8 mouse cellular contexts compared by ENCODE assay signal in the genomic region with DNA sequence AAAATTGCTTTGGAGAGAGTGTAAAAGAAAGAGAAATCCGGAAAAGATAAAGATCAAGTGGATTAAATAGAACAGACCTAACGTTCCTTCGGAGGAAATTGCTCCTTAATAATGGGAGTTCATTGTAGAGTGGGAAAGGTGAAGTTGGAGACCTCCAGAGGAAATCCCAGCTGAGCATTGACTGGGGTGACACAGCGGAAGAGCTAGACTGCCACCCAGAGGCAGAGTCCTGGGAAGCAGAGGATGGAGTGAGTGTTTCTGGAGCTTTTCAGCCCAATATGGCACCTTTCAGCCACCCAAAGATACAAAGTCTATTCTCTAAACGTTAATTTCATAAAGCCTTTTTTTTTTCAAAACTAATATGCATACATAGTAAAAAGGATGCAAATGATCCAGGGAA.
A peak's percentile ranks its signal among the peaks of the same experiment; 100 is the strongest.
DNase-seq lines count a peak whose midpoint lies in the region; ATAC-seq and TF ChIP-seq lines count a peak whose summit lies in the region.

No protein-coding gene starts in this region.

- intact Hi-C loops in gastrocnemius, adult 2 months (cut with DNase I), result loop anchor here (2.0 kb wide), 1 partner anchor 243 kb away; no protein-coding TSS in a partner anchor

- no peak for ATAC-seq in erythroid progenitor cell, adult 5-6 weeks (replicated peaks; ENCODE audit: low FRiP score, poor library complexity, severe bottlenecking)

- no peak overlapping the region for H3K4me3 ChIP-seq in gastrocnemius, adult 2 months

- peak; percentile 61 for TF ChIP-seq CTCF in gastrocnemius, adult 2 months (IDR thresholded peaks at IDR 0.05)

- H3K27ac ChIP-seq in gastrocnemius, adult 2 months, result no peak overlapping the region

- DNase-seq in gastrocnemius, adult 2 months, result peak; percentile 19
- no peak for DNase-seq in gastrocnemius, postnatal 25 days
- DNase-seq in right cerebral cortex, adult 18-20 months, result peak; percentile 28
- DNase-seq in right cerebral cortex, postnatal 36 days (ENCODE audit: low spot score in 2 of 2), result no peak
- peak; percentile 11 to 39 for DNase-seq in kidney, adult 8-10 months
- peak; percentile 22 for DNase-seq in retina, postnatal 1 day
- DNase-seq in thymus, postnatal 0 days (ENCODE audit: low spot score), result no peak

Comparison
In these comparisons a context has a peak if more than half of its experiments do, and no peak if none do; other contexts are left out.
1. DNase-seq: peak in gastrocnemius, adult 2 months (single experiment), right cerebral cortex, adult 18-20 months (single experiment), kidney, adult 8-10 months (2 of 2) and retina, postnatal 1 day (single experiment); none in gastrocnemius, postnatal 25 days (single experiment), right cerebral cortex, postnatal 36 days (0 of 2) and thymus, postnatal 0 days (single experiment).